In the genomic region with DNA sequence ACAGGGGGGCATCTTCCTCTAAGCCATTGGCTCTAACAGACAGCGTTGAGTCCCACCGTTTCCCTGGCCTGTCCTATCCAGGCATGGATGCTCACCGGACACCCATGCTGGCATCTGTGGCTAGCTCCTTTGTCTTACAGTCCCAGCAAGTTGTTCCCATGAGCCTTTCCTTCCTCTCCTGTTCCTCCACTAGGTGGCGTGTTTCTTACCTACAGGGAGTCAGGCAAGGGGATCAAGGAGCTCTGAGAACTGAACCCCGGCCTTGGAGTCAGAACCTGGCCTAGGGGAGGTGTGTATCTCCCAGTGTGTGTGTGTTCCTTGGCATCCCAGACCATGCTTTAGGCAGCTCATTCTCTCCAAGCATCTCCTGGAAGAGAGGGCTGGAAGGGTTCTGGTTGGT, we compare ENCODE assay signal across 8 mouse cellular contexts. TPM values are rescaled to one million over a fixed set of nuclear protein-coding genes. Genes with fewer than 3 reads are reported as not detected.
A peak's percentile ranks its signal among the peaks of the same experiment; 100 is the strongest.
DNase-seq lines count a peak whose midpoint lies in the region; ATAC-seq and TF ChIP-seq lines count a peak whose summit lies in the region.
"Had no signal": no experiment of that assay in that cellular context is flagged by ENCODE, and none has a peak within 500 bp of the region (broad histone marks: within the 10 kb centered on the region; RNA-seq: fewer than 3 reads in every experiment).

No protein-coding gene starts in this region.

- no peaks in the 10 kb centered on the region for H3K27me3 ChIP-seq in kidney, adult 2 months (replicated peaks; ENCODE audit: control insufficient read depth, insufficient read depth, low read length)
- H3K27me3 ChIP-seq in kidney, embryonic 14.5 days (ENCODE audit: control insufficient read depth, insufficient read depth, low read length) = peaks cover 14% of the 10 kb centered on the region; the same call in 1 of the 2 replicates
- peaks cover 82% of the 10 kb centered on the region for H3K27me3 ChIP-seq in heart, embryonic 11.5 days (ENCODE audit: control insufficient read depth, insufficient read depth, low read length)

- in situ Hi-C loops in ES-E14 (cut with MboI; ENCODE audit: low sequenced_read_pairs in 2 of 2, unreplicated experiment in 2 of 2) = no loop called here

- no peak overlapping the region for H3K4me3 ChIP-seq in kidney, adult 2 months (ENCODE audit: insufficient read depth, low read depth, low read length)
- H3K4me3 ChIP-seq in kidney, embryonic 14.5 days (ENCODE audit: low read length) = no peak overlapping the region
- no peak overlapping the region for H3K4me3 ChIP-seq in ES-E14 (ENCODE audit: insufficient read depth in 1 of 2, low read depth in 1 of 2, low read length in 2 of 2, poor library complexity in 1 of 2, severe bottlenecking in 1 of 2)
- no peak overlapping the region for H3K4me3 ChIP-seq in heart, embryonic 11.5 days (ENCODE audit: low read depth, low read length)
- H3K4me3 ChIP-seq: liver, embryonic 15.5 days had no signal

- TF ChIP-seq POLR2A in kidney, adult 2 months (IDR thresholded peaks at IDR 0.05; ENCODE audit: low read depth, low read length) = no peak
- TF ChIP-seq POLR2A in brain, embryonic 14.5 days (IDR thresholded peaks at IDR 0.05; ENCODE audit: borderline replicate concordance, extremely low read depth, insufficient read depth, insufficient read length, poor library complexity, severe bottlenecking) = no peak

- no peaks in the 10 kb centered on the region for H3K9me3 ChIP-seq in kidney, embryonic 14.5 days (ENCODE audit: control insufficient read depth, low read length)
- H3K9me3 ChIP-seq in ES-E14 (ENCODE audit: control insufficient read depth, insufficient read depth, low read depth, low read length) = no peaks in the 10 kb centered on the region
- H3K9me3 ChIP-seq in heart, embryonic 11.5 days (replicated peaks; ENCODE audit: control insufficient read depth, low read length) = no peaks in the 10 kb centered on the region
- H3K9me3 ChIP-seq: liver, embryonic 15.5 days had no signal

- TF ChIP-seq CTCF in kidney, adult 2 months (conservative IDR thresholded peaks at IDR 0.05; ENCODE audit: insufficient read depth, insufficient read length, low read depth, low read length) = peak; percentile 48
- peak; percentile 62 for TF ChIP-seq CTCF in brain, embryonic 14.5 days (IDR thresholded peaks at IDR 0.05; ENCODE audit: borderline replicate concordance, extremely low read depth, insufficient read depth, insufficient read length)

- peak; percentile 44 for DNase-seq in kidney, adult 2 months
- DNase-seq in ES-E14 (ENCODE audit: low read depth, low spot score) = peak; percentile 62
- DNase-seq in brain, embryonic 14.5 days (ENCODE audit: low read depth) = peak; percentile 63
- DNase-seq in kidney, postnatal 10 days = peak; percentile 54

- 12% methylated on average over 5 of the region's 5 CpGs for WGBS in kidney, adult 2 months
- 11% methylated on average over 5 of the region's 5 CpGs for WGBS in kidney, embryonic 14.5 days
- WGBS in heart, embryonic 11.5 days (ENCODE audit: insufficient replicate concordance) = 11% methylated on average over 5 of the region's 5 CpGs

- no peak overlapping the region for H3K4me2 ChIP-seq in kidney, embryonic 14.5 days (replicated peaks; ENCODE audit: low read depth, low read length)
- no peak overlapping the region for H3K4me2 ChIP-seq in heart, embryonic 11.5 days
- H3K4me2 ChIP-seq: liver, embryonic 15.5 days had no signal

- no peak overlapping the region for H3K27ac ChIP-seq in kidney, adult 2 months (ENCODE audit: insufficient read depth, low read depth, low read length)
- no peak overlapping the region for H3K27ac ChIP-seq in kidney, embryonic 14.5 days (ENCODE audit: low read depth, low read length)
- H3K27ac ChIP-seq in ES-E14 (ENCODE audit: insufficient read depth, low read depth, low read length, poor library complexity, severe bottlenecking) = no peak overlapping the region
- no peak overlapping the region for H3K27ac ChIP-seq in heart, embryonic 11.5 days (ENCODE audit: low read depth, low read length)

- H3K4me1 ChIP-seq in kidney, adult 2 months (ENCODE audit: control insufficient read depth, insufficient read depth, low read length) = no peaks in the 10 kb centered on the region
- H3K4me1 ChIP-seq in kidney, embryonic 14.5 days (ENCODE audit: control insufficient read depth, insufficient read depth, low read length) = no peaks in the 10 kb centered on the region
- H3K4me1 ChIP-seq in ES-E14 (ENCODE audit: control insufficient read depth in 2 of 2, insufficient read depth in 2 of 2, low read length in 2 of 2, poor library complexity in 1 of 2) = peaks cover 0 to 16% of the 10 kb centered on the region in 2 experiments; a peak in 1 of 4 replicates
- no peaks in the 10 kb centered on the region for H3K4me1 ChIP-seq in heart, embryonic 11.5 days (ENCODE audit: control insufficient read depth, insufficient read depth, low read length)

- ATAC-seq in kidney, embryonic 14.5 days (ENCODE audit: low FRiP score, low TSS enrichment) = no peak
- ATAC-seq in megakaryocyte-erythroid progenitor cell, adult 5-6 weeks (replicated peaks; ENCODE audit: low FRiP score, low TSS enrichment, poor library complexity, severe bottlenecking) = no peak
- ATAC-seq in heart, embryonic 11.5 days (replicated peaks; ENCODE audit: insufficient number of reproducible peaks, low FRiP score, low TSS enrichment) = no peak

- H3K9ac ChIP-seq in kidney, embryonic 14.5 days (ENCODE audit: low read depth, low read length) = no peak overlapping the region
- no peak overlapping the region for H3K9ac ChIP-seq in ES-E14 (ENCODE audit: insufficient read depth, low read depth, low read length, poor library complexity, severe bottlenecking)
- no peak overlapping the region for H3K9ac ChIP-seq in heart, embryonic 11.5 days (ENCODE audit: low read depth, low read length)
- H3K9ac ChIP-seq: liver, embryonic 15.5 days had no signal

- no peaks in the 10 kb centered on the region for H3K36me3 ChIP-seq in kidney, adult 2 months (ENCODE audit: control insufficient read depth, insufficient read depth, low read length)
- H3K36me3 ChIP-seq in kidney, embryonic 14.5 days (ENCODE audit: control insufficient read depth, insufficient read depth, low read length) = no peaks in the 10 kb centered on the region
- no peaks in the 10 kb centered on the region for H3K36me3 ChIP-seq in ES-E14 (ENCODE audit: control insufficient read depth, insufficient read depth, low read length, poor library complexity, severe bottlenecking)
- H3K36me3 ChIP-seq in heart, embryonic 11.5 days (ENCODE audit: control insufficient read depth, insufficient read depth, low read length) = no peaks in the 10 kb centered on the region
- H3K36me3 ChIP-seq: liver, embryonic 15.5 days had no signal

TF ChIP-seq in ES-E14, 5 proteins besides CTCF, POLR2A, EP300 and RAD21:
- TF ChIP-seq HCFC1 (IDR thresholded peaks at IDR 0.05; ENCODE audit: borderline replicate concordance, insufficient read depth, low read length) = no peak
- no peak for TF ChIP-seq ZNF384 (IDR thresholded peaks at IDR 0.05; ENCODE audit: low read depth, low read length)
- TF ChIP-seq MAFK (IDR thresholded peaks at IDR 0.05; ENCODE audit: insufficient read depth, low read depth, low read length) = no peak
- no peak for TF ChIP-seq CHD2 (IDR thresholded peaks at IDR 0.05; ENCODE audit: low read depth, low read length)
- TF ChIP-seq ZC3H11A (IDR thresholded peaks at IDR 0.05; ENCODE audit: borderline replicate concordance, low read depth, low read length) = 0 out of 2 replicates have a peak, but pooled peaks have one; percentile 24

RNA-seq across cellular contexts. Expression of a gene that starts 27.7 kb away (rescaled TPM):
- polyA plus RNA-seq in kidney, adult 2 months (2012; rRNA removed) = 0.04 and 0.06 TPM in 2 replicates
- polyA plus RNA-seq in kidney, embryonic 14.5 days (2014; fragmentation: Nextera tagmentation; extraction: Ambion mirVana) = 0.19 and 0.27 TPM in 2 replicates
- total RNA-seq in ES-E14 (2012; rRNA removed) = 1.0 and 1.5 TPM in 2 replicates
- 28.5 and 33.9 TPM in 2 replicates for polyA plus RNA-seq in brain, embryonic 14.5 days (2012; rRNA removed)
- not detected in 2 replicates for total RNA-seq in megakaryocyte-erythroid progenitor cell, adult 5-6 weeks (2014; fragmentation: Nextera tagmentation)
- not detected in 2 replicates for total RNA-seq in megakaryocyte-erythroid progenitor cell, adult 5-6 weeks (2017)
- polyA plus RNA-seq in heart, embryonic 11.5 days (2014; fragmentation: Nextera tagmentation; extraction: Ambion mirVana) = 0.24 TPM in 1 of 2 replicates, not detected in the other

RNA-seq across cellular contexts. Expression of a gene that starts 30.3 kb away (rescaled TPM):
- 36.1 and 43.7 TPM in 2 replicates for polyA plus RNA-seq in kidney, adult 2 months (2012; rRNA removed)
- polyA plus RNA-seq in kidney, embryonic 14.5 days (2014; fragmentation: Nextera tagmentation; extraction: Ambion mirVana) = 16.8 and 17.4 TPM in 2 replicates
- total RNA-seq in ES-E14 (2012; rRNA removed) = not detected in 2 replicates
- polyA plus RNA-seq in brain, embryonic 14.5 days (2012; rRNA removed) = 14.2 and 14.9 TPM in 2 replicates
- total RNA-seq in megakaryocyte-erythroid progenitor cell, adult 5-6 weeks (2014; fragmentation: Nextera tagmentation) = 1.5 TPM in 1 of 2 replicates, not detected in the other
- total RNA-seq in megakaryocyte-erythroid progenitor cell, adult 5-6 weeks (2017) = not detected in 2 replicates
- polyA plus RNA-seq in heart, embryonic 11.5 days (2014; fragmentation: Nextera tagmentation; extraction: Ambion mirVana) = 8.1 and 8.8 TPM in 2 replicates

RNA-seq across cellular contexts. Expression of a gene that starts 36.1 kb away (rescaled TPM):
- polyA plus RNA-seq in kidney, adult 2 months (2012; rRNA removed) = 42.7 and 51.9 TPM in 2 replicates
- polyA plus RNA-seq in kidney, embryonic 14.5 days (2014; fragmentation: Nextera tagmentation; extraction: Ambion mirVana) = 16.9 and 21.3 TPM in 2 replicates
- total RNA-seq in ES-E14 (2012; rRNA removed) = not detected in 2 replicates
- 18.3 and 19.5 TPM in 2 replicates for polyA plus RNA-seq in brain, embryonic 14.5 days (2012; rRNA removed)
- total RNA-seq in megakaryocyte-erythroid progenitor cell, adult 5-6 weeks (2014; fragmentation: Nextera tagmentation) = not detected in 2 replicates
- total RNA-seq in megakaryocyte-erythroid progenitor cell, adult 5-6 weeks (2017) = 3.4 TPM in 1 of 2 replicates, not detected in the other
- polyA plus RNA-seq in heart, embryonic 11.5 days (2014; fragmentation: Nextera tagmentation; extraction: Ambion mirVana) = 7.1 and 7.4 TPM in 2 replicates

RNA-seq across cellular contexts. Expression of a gene that starts 42.9 kb away (rescaled TPM):
- 52.2 and 58.5 TPM in 2 replicates for polyA plus RNA-seq in kidney, adult 2 months (2012; rRNA removed)
- 37.1 and 38.8 TPM in 2 replicates for polyA plus RNA-seq in kidney, embryonic 14.5 days (2014; fragmentation: Nextera tagmentation; extraction: Ambion mirVana)
- not detected in 2 replicates for total RNA-seq in ES-E14 (2012; rRNA removed)
- polyA plus RNA-seq in brain, embryonic 14.5 days (2012; rRNA removed) = 27.5 and 30.5 TPM in 2 replicates
- not detected in 2 replicates for total RNA-seq in megakaryocyte-erythroid progenitor cell, adult 5-6 weeks (2014; fragmentation: Nextera tagmentation)
- not detected in 2 replicates for total RNA-seq in megakaryocyte-erythroid progenitor cell, adult 5-6 weeks (2017)
- 14.8 and 17.0 TPM in 2 replicates for polyA plus RNA-seq in heart, embryonic 11.5 days (2014; fragmentation: Nextera tagmentation; extraction: Ambion mirVana)

Comparison
In these comparisons a context has a peak if more than half of its experiments do, and no peak if none do; other contexts are left out.
1. RNA of a gene that starts 27.7 kb away (polyA plus RNA-seq): 28.5 to 33.9 TPM in brain, embryonic 14.5 days; 0.19 to 0.27 TPM in kidney, embryonic 14.5 days, 0.04 to 0.06 TPM in kidney, adult 2 months and 0.24 TPM in heart, embryonic 11.5 days; every median in the first group is over 10 times any median in the second.
2. Peak in every context shown above with its lines, with median percentiles within 50 percentile points of each other: DNase-seq.